Mouse (Mus musculus): ENCODE results near the gene Myl12a. TPM values are rescaled to one million over a fixed set of nuclear protein-coding genes. Genes with fewer than 3 reads are reported as not detected.
A peak's percentile ranks its signal among the peaks of the same experiment; 100 is the strongest.

The Myl12a gene
- polyA plus RNA-seq, 1 experiment = 1,052 TPM

GRCm38 (mm10) chr17:71014911-71015310 lies 12.2 kb upstream of the Myl12a start:
- Histone ChIP-seq H3K4me1 (ENCODE audit: control insufficient read depth, insufficient read depth, low read length) (no peaks in the 10 kb centered on the region; the same call in 1 of the 2 replicates), H3K27ac (ENCODE audit: insufficient read depth, low read length) (no peak overlapping the region), H3K4me3 (ENCODE audit: insufficient read depth, low read length) (no peak overlapping the region)
- no peak for TF ChIP-seq CTCF (IDR thresholded peaks at IDR 0.05; ENCODE audit: borderline replicate concordance, insufficient read depth, low read length)
- TF ChIP-seq POLR2A (IDR thresholded peaks at IDR 0.05; ENCODE audit: low read depth, low read length) = no peak

DNA sequence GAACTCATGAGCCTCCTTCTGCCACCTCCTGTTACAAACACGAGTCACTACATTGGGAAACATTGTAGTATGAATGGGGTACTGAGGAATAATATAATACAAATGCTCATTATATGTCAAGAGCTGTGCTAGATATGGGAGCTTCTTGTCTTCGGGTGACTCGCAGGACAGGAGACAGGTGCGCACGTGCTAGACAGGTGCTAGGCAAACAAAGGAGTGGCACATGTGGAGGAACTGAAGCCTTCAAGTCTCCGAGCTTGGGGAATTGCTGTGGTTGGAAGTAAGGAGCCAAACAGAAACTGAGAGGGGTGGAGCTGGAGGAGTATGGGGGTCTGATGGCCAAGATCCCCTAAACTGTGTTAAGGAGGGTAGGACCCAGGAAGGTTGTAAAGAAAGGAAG lies 10.4 kb upstream of the Myl12a start:
- H3K4me1 ChIP-seq (ENCODE audit: control insufficient read depth, insufficient read depth, low read length) = no peaks in the 10 kb centered on the region; the same call in 1 of the 2 replicates
- H3K27ac ChIP-seq (ENCODE audit: insufficient read depth, low read length) = no peak overlapping the region
- TF ChIP-seq CTCF (IDR thresholded peaks at IDR 0.05; ENCODE audit: borderline replicate concordance, insufficient read depth, low read length) (no peak), POLR2A (IDR thresholded peaks at IDR 0.05; ENCODE audit: low read depth, low read length) (no peak)
- H3K4me3 ChIP-seq (ENCODE audit: insufficient read depth, low read length) = no peak overlapping the region

DNA sequence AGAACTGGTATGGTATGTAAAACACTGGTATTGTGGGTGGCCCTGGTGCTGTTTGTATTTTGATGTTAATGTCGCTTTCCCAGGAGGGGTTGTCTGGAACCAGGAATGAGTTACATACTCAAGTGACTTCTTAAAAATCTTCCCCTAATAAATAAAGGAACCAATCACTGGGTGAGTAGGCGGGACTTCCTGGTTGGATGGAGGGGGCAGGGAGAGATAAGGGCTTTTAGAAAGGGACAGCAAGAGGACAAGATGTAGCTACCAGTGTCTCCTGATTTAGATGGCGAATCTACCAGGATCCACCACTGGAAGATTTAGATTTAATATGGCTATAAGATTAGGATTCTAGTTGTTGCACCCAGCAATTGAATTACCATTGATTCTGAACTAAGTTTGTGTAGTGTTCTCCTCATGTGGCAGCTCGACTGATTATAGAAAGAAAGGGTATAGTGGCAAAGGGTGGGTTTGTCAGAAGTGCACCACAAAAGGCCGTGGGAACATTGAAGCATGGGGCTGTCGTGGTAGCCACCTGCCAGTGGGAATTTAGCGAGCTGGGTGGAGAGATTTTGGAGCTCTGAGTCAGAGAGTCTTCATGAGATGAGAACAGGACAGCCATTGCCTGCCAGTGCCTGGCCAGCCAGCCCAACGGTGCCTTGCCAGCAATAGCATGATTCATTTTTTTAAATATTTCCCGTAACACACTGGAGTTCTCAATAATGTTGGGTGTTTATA lies 9.4 kb upstream of the Myl12a start:
- TF ChIP-seq POLR2A (IDR thresholded peaks at IDR 0.05; ENCODE audit: low read depth, low read length) (no peak), CTCF (IDR thresholded peaks at IDR 0.05; ENCODE audit: borderline replicate concordance, insufficient read depth, low read length) (no peak)

DNA sequence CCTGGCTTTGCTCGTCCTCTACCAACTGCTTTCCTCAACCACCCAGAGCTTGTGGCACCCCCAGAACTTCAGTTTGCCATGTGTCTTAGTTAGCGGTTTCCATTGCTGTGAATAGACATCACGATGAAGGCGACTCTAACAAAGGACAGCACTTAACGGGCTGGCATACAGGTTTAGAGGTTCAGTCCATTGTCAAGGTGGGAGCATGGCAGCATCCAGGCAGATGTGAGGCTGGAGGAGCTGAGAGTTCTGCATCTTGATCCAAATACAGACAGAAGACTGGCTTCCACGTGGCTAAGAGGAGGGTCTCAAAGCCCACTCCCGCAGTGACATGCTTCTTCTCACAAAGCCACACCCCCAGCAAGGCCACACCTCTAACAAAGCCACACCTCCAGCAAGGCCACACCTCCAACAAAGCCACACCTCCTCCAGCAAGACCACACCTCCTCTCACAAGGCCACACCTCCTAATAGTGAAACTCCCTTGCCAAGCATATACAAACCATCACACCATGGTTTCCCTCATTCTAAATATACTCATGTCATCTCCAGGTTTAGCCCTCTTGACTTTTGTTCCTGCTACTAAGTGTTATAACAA lies 8.1 kb upstream of the Myl12a start:
- Histone ChIP-seq H3K4me3 (ENCODE audit: insufficient read depth, low read length) (no peak overlapping the region), H3K4me1 (ENCODE audit: control insufficient read depth, insufficient read depth, low read length) (no peaks in the 10 kb centered on the region; the same call in 1 of the 2 replicates), H3K27ac (ENCODE audit: insufficient read depth, low read length) (no peak overlapping the region)
- no peak for TF ChIP-seq POLR2A (IDR thresholded peaks at IDR 0.05; ENCODE audit: low read depth, low read length)
- no peak for TF ChIP-seq CTCF (IDR thresholded peaks at IDR 0.05; ENCODE audit: borderline replicate concordance, insufficient read depth, low read length)

More for the DNA sequence above, 9.4 kb upstream of the Myl12a start:
- no peaks in the 10 kb centered on the region; the same call in 1 of the 2 replicates for H3K4me1 ChIP-seq (ENCODE audit: control insufficient read depth, insufficient read depth, low read length)
- H3K27ac ChIP-seq (ENCODE audit: insufficient read depth, low read length) = no peak overlapping the region
- H3K4me3 ChIP-seq (ENCODE audit: insufficient read depth, low read length) = no peak overlapping the region

- TF ChIP-seq POLR2A (IDR thresholded peaks at IDR 0.05; ENCODE audit: low read depth, low read length) = no peak
- no peak for TF ChIP-seq CTCF (IDR thresholded peaks at IDR 0.05; ENCODE audit: borderline replicate concordance, insufficient read depth, low read length)
- H3K4me3 ChIP-seq (ENCODE audit: insufficient read depth, low read length) = no peak overlapping the region
- H3K4me1 ChIP-seq (ENCODE audit: control insufficient read depth, insufficient read depth, low read length) = no peaks in the 10 kb centered on the region; the same call in 1 of the 2 replicates
- no peak overlapping the region for H3K27ac ChIP-seq (ENCODE audit: insufficient read depth, low read length)
Observed at GRCm38 (mm10) chr17:71009751-71010150, 7.1 kb upstream of the Myl12a start.

DNA sequence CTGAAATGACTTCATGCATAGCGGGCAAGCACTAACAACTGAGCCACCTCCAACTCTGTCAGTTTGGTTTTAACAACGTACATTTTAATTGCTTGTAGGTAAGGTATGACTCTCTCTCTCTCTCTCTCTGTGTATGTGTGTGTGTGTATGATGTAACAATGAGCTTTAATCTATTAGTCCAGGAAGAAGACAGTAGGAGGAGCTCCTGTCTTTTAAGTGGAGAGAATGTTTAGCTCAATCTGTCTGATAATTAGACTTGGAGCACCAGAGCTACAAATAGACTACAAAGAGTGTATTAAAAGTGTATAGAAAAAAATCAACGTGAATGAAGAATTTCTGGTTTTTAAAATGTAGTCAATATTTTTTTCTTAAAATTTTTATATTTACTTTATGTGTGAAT lies 6.0 kb upstream of the Myl12a start:
- Histone ChIP-seq H3K4me3 (ENCODE audit: insufficient read depth, low read length) (no peak overlapping the region), H3K4me1 (ENCODE audit: control insufficient read depth, insufficient read depth, low read length) (no peaks in the 10 kb centered on the region; the same call in 1 of the 2 replicates), H3K27ac (ENCODE audit: insufficient read depth, low read length) (no peak overlapping the region)
- TF ChIP-seq POLR2A (IDR thresholded peaks at IDR 0.05; ENCODE audit: low read depth, low read length) (no peak), CTCF (IDR thresholded peaks at IDR 0.05; ENCODE audit: borderline replicate concordance, insufficient read depth, low read length) (no peak)

DNA sequence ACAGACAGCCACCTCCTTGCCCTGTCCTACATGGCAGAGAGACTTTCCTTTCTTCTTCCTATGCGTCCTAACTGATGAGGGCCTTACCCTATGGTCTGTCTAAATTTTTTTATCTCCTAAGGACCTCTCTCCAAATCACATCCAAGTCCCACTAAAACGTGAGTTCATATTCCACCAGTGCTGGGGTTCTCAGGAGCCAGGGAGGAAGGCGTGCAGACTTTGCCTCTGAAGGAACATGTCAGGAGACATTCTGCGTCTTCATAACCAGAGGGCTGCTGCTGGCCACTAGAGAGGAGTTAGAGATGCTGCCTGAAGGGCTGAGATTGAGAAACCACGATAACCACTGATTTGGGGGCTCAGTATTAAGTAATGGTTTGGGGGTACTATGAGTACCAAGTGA lies 4.3 kb upstream of the Myl12a start:
- H3K4me3 ChIP-seq (ENCODE audit: insufficient read depth, low read length) = no peak overlapping the region
- H3K4me1 ChIP-seq (ENCODE audit: control insufficient read depth, insufficient read depth, low read length) = peaks cover 4% of the 10 kb centered on the region
- no peak for TF ChIP-seq CTCF (IDR thresholded peaks at IDR 0.05; ENCODE audit: borderline replicate concordance, insufficient read depth, low read length)
- no peak for TF ChIP-seq POLR2A (IDR thresholded peaks at IDR 0.05; ENCODE audit: low read depth, low read length)
- no peak overlapping the region for H3K27ac ChIP-seq (ENCODE audit: insufficient read depth, low read length)

- TF ChIP-seq CTCF (IDR thresholded peaks at IDR 0.05; ENCODE audit: borderline replicate concordance, insufficient read depth, low read length) = no peak
- TF ChIP-seq POLR2A (IDR thresholded peaks at IDR 0.05; ENCODE audit: low read depth, low read length) = no peak
- Histone ChIP-seq H3K4me1 (ENCODE audit: control insufficient read depth, insufficient read depth, low read length) (peaks cover 4% of the 10 kb centered on the region; the same call in 1 of the 2 replicates), H3K4me3 (ENCODE audit: insufficient read depth, low read length) (no peak overlapping the region), H3K27ac (ENCODE audit: insufficient read depth, low read length) (no peak overlapping the region; the same call in 1 of the 2 replicates)
Observed at GRCm38 (mm10) chr17:71004186-71004960, 1.7 kb upstream of the Myl12a start.

DNA sequence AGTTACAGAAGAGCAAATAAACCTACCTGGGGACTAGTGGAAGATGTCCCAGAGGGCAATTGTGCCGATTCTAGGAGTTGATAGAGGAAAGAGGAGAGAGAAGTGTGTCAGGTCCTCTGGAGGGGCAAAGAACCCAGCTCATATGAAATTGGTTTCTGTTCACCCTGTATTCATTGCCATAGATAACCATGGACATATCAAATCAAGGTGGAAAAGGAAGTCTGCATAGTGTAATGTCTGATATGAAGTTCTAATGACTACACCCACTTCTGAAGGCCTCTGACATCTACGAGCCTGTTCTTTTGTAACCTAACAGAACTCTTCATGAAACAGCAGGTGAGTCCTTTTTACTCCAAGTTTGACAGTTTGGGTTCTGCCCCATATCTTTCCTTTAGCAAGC lies 1.0 kb upstream of the Myl12a start:
- Histone ChIP-seq H3K4me1 (ENCODE audit: control insufficient read depth, insufficient read depth, low read length) (peaks cover 4% of the 10 kb centered on the region; the same call in 1 of the 2 replicates), H3K4me3 (ENCODE audit: insufficient read depth, low read length) (no peak overlapping the region), H3K27ac (ENCODE audit: insufficient read depth, low read length) (peak overlapping the region; percentile 100)
- TF ChIP-seq POLR2A (IDR thresholded peaks at IDR 0.05; ENCODE audit: low read depth, low read length) (no peak), CTCF (IDR thresholded peaks at IDR 0.05; ENCODE audit: borderline replicate concordance, insufficient read depth, low read length) (no peak)

All from embryonic fibroblast, embryonic 13.5 days (primary cell).